Mouse (Mus musculus) stomach, embryonic 16.5 days (tissue): Measurements from ENCODE around the gene Slc25a21. TPM values are rescaled to one million over a fixed set of nuclear protein-coding genes. Genes with fewer than 3 reads are reported as not detected.

Source experiments
- ATAC-seq: fragments of 200-750 bp; cut with Nextera tagmentation; 2 replicates; pipeline ENCODE4 v1.8.0; 2017; ENCODE audit warnings: moderate number of reproducible peaks, moderate TSS enrichment; ENCODE audit not compliant: insufficient read depth, low FRiP score
- H3K27ac ChIP-seq: fragments of 300-500 bp; sonication (generic); 2 replicates; pipeline ENCODE4 v1.5.1; 2014; ENCODE audit warnings: low read length
- H3K27me3 ChIP-seq: fragments of 300-500 bp; sonication (generic); 2 replicates; pipeline ENCODE4 v1.6.1; 2014; ENCODE audit warnings: low read length, control low read depth, mixed read lengths; ENCODE audit not compliant: control insufficient read depth, insufficient read depth
- H3K36me3 ChIP-seq: fragments of 300-500 bp; sonication (generic); 2 replicates; pipeline ENCODE4 v1.6.1; 2014; ENCODE audit warnings: low read length; ENCODE audit not compliant: control insufficient read depth, insufficient read depth
- H3K4me1 ChIP-seq: fragments of 300-500 bp; sonication (generic); 2 replicates; pipeline ENCODE4 v1.6.1; 2014; ENCODE audit warnings: low read length, control low read depth, mixed read lengths; ENCODE audit not compliant: control insufficient read depth, insufficient read depth
- H3K4me2 ChIP-seq: fragments of 300-500 bp; sonication (generic); 2 replicates; pipeline ENCODE4 v1.6.1; 2014; ENCODE audit warnings: low read depth, low read length, mixed read lengths
- H3K4me3 ChIP-seq: fragments of 300-500 bp; sonication (generic); replicated peaks from 2 replicates; pipeline ENCODE4 v1.5.1; 2014; ENCODE audit warnings: mild to moderate bottlenecking, low read length
- H3K9ac ChIP-seq: fragments of 300-500 bp; sonication (generic); 2 replicates; pipeline ENCODE4 v1.6.1; 2014; ENCODE audit warnings: low read length
- H3K9me3 ChIP-seq: fragments of 300-500 bp; sonication (generic); replicated peaks from 2 replicates; pipeline ENCODE4 v1.6.1; 2016; ENCODE audit warnings: low read length, control low read depth; ENCODE audit not compliant: control insufficient read depth
- WGBS: fragments of 180-500 bp; shearing (Covaris S2); extraction: QIAGEN DNeasy Blood & Tissue Kit; methylation state at CpG from one replicate; pipeline ENCODE4 v1.1.7; 2014; 5-methylcytosine and 5-hydroxymethylcytosine counted together
- polyA plus RNA-seq: library from polyadenylated mRNA; unstranded; fragments of >200 nt; fragmentation: Nextera tagmentation; extraction: Ambion mirVana; gene quantifications from 2 replicates; pipeline ENCODE4 v1.2.1, GENCODE M21; 2015

The Slc25a21 gene
- polyA plus RNA-seq, 1 experiment from 2014 or later = 3.3 TPM

DNA sequence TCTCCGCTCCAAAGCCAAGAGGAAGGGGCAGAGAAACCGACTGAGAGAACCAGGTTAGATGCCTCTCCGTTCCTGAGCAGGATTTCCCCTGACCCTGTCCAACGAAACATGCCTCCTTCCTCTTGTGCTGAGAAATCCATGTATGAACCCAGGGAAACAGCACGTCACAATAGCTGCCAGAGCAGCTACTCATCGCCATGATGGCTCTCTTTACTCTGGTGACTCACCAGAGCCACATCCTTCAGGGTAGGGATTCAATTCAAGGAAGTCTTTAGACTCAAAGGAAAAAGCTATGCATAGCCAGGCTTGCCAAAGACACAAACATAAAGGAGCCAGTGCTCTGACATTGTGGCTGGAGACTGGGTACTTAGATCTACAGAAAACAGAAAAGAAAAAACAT, 37.4 kb downstream of the Slc25a21 start:
- Histone ChIP-seq H3K4me2 (no peak overlapping the region), H3K36me3 (no peaks in the 10 kb centered on the region), H3K4me1 (no peaks in the 10 kb centered on the region), H3K27me3 (no peaks in the 10 kb centered on the region), H3K27ac (no peak overlapping the region), H3K9me3 (no peaks in the 10 kb centered on the region), H3K4me3 (no peak overlapping the region), H3K9ac (no peak overlapping the region)
- 71% methylated on average over 6 of the region's 6 CpGs for WGBS
- ATAC-seq = no peak

- H3K27ac ChIP-seq = no peak overlapping the region
- ATAC-seq = no peak
- no peak overlapping the region for H3K4me2 ChIP-seq
- no peaks in the 10 kb centered on the region for H3K4me1 ChIP-seq
- 53% methylated on average over 3 of the region's 3 CpGs for WGBS
- no peaks in the 10 kb centered on the region for H3K9me3 ChIP-seq
- H3K36me3 ChIP-seq = no peaks in the 10 kb centered on the region
- no peaks in the 10 kb centered on the region for H3K27me3 ChIP-seq
- no peak overlapping the region for H3K9ac ChIP-seq
- H3K4me3 ChIP-seq = no peak overlapping the region
These were observed 39.0 kb downstream of the Slc25a21 start for GRCm38 (mm10) chr12:57158266-57158665.

DNA sequence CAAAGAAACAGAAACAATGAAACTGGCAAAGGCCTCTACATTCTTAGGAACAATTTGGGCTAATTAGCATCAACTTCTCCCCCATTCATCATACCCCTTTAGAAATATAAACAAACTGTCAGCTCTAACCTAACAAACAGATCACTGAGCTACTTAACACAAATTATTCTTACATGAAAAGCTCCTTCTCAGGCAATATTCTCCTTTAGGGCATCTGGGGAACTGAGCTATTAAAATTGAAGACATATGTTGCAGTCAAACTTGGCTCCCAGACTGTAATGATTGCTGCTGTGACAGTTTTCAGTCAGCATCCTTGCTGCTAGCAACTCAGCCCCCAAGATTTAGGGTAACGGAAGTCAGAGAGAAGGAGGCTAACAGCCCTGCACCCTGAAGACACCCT, 58.3 kb downstream of the Slc25a21 start:
- H3K27me3 ChIP-seq = no peaks in the 10 kb centered on the region
- H3K4me3 ChIP-seq = no peak overlapping the region
- H3K36me3 ChIP-seq = no peaks in the 10 kb centered on the region
- H3K4me1 ChIP-seq = no peaks in the 10 kb centered on the region
- WGBS = 76% methylated on average over 1 of the region's 1 CpGs
- no peak overlapping the region for H3K27ac ChIP-seq
- no peak for ATAC-seq
- H3K9ac ChIP-seq = no peak overlapping the region
- H3K4me2 ChIP-seq = no peak overlapping the region
- no peaks in the 10 kb centered on the region for H3K9me3 ChIP-seq

GRCm38 (mm10) chr12:57137809-57138208, 59.5 kb downstream of the Slc25a21 start:
- Histone ChIP-seq H3K4me1 (no peaks in the 10 kb centered on the region), H3K4me2 (no peak overlapping the region), H3K9ac (no peak overlapping the region), H3K4me3 (no peak overlapping the region), H3K9me3 (no peaks in the 10 kb centered on the region), H3K27me3 (no peaks in the 10 kb centered on the region), H3K36me3 (no peaks in the 10 kb centered on the region), H3K27ac (no peak overlapping the region)
- 49% methylated on average over 2 of the region's 2 CpGs for WGBS
- no peak for ATAC-seq

DNA sequence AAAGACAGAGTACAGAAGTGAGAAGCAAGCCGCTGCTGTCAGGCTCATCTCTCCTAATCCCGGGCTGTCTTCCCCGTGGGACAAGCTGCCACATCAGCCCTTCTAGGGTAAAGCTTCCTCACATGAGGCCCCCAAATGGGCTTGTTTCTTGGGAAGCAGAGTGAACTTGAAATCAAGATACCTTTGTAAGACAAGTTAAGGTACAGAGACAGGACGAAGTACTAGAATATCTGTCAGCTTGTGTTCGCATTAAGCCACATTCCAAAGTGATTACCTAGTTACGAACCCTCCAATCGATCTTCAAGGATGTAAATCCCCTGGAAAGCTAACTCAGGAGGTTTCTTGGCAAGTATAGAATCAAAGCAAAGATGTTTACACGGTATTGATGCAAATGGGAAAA, 78.7 kb downstream of the Slc25a21 start:
- no peaks in the 10 kb centered on the region for H3K9me3 ChIP-seq
- no peak overlapping the region for H3K9ac ChIP-seq
- no peak for ATAC-seq
- no peaks in the 10 kb centered on the region for H3K36me3 ChIP-seq
- 36% methylated on average over 8 of the region's 8 CpGs for WGBS
- H3K4me3 ChIP-seq = no peak overlapping the region
- no peak overlapping the region for H3K4me2 ChIP-seq
- no peaks in the 10 kb centered on the region for H3K4me1 ChIP-seq
- H3K27me3 ChIP-seq = no peaks in the 10 kb centered on the region
- H3K27ac ChIP-seq = no peak overlapping the region

GRCm38 (mm10) chr12:57115516-57115915, 81.8 kb downstream of the Slc25a21 start:
- Histone ChIP-seq H3K27ac (no peak overlapping the region), H3K4me1 (no peaks in the 10 kb centered on the region), H3K27me3 (no peaks in the 10 kb centered on the region), H3K4me3 (no peak overlapping the region), H3K36me3 (no peaks in the 10 kb centered on the region), H3K9ac (no peak overlapping the region), H3K9me3 (no peaks in the 10 kb centered on the region), H3K4me2 (no peak overlapping the region)
- no peak for ATAC-seq
- WGBS = 73% methylated on average over 10 of the region's 10 CpGs

DNA sequence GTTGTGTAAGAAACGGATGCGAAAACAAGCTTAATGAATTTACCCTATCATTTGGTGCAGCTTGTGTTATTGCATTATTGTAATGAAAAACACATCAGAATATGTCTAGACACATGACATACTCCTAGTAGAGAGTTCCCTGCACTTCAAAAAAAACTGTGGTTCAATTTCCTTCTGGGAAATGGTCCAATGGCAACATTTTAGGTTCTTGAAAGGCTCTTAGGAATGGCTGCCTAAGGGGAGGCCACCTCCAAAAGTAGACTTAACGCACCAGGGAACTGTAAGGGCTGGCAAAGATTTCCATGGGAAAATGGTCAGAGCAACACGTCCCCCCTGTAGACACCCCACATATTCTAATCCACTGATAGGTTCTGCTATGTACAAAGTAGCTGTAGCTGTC, 87.9 kb downstream of the Slc25a21 start:
- no peak overlapping the region for H3K27ac ChIP-seq
- H3K36me3 ChIP-seq = no peaks in the 10 kb centered on the region
- H3K4me3 ChIP-seq = no peak overlapping the region
- no peak overlapping the region for H3K4me2 ChIP-seq
- ATAC-seq = no peak
- no peaks in the 10 kb centered on the region for H3K27me3 ChIP-seq
- H3K9me3 ChIP-seq = no peaks in the 10 kb centered on the region
- H3K4me1 ChIP-seq = no peaks in the 10 kb centered on the region
- WGBS = 77% methylated on average over 4 of the region's 4 CpGs
- H3K9ac ChIP-seq = no peak overlapping the region

DNA sequence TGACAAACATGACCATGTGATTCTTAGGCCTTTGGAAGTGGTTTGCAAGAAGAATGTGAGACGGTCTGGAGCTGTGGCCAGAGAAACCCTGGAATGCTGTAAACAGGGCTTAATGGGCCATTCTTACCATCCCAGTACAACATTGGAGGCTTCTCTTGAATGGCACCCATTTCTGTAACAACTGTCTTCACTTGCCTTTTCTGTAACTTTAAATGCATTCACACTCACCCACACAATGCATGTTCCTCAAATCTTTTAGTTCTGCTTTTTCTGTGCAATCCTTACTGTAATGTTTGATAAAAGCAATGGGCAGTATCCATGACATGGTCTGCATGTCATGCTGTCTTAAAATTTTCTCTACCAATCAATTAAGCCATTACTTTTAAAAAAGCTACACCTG, 95.0 kb downstream of the Slc25a21 start:
- H3K27ac ChIP-seq = no peak overlapping the region
- no peak overlapping the region for H3K9ac ChIP-seq
- no peak overlapping the region for H3K4me3 ChIP-seq
- no peak for ATAC-seq
- H3K36me3 ChIP-seq = no peaks in the 10 kb centered on the region
- H3K4me2 ChIP-seq = no peak overlapping the region
- WGBS = 69% methylated on average over 1 of the region's 1 CpGs
- no peaks in the 10 kb centered on the region for H3K4me1 ChIP-seq
- H3K27me3 ChIP-seq = no peaks in the 10 kb centered on the region
- no peaks in the 10 kb centered on the region for H3K9me3 ChIP-seq

DNA sequence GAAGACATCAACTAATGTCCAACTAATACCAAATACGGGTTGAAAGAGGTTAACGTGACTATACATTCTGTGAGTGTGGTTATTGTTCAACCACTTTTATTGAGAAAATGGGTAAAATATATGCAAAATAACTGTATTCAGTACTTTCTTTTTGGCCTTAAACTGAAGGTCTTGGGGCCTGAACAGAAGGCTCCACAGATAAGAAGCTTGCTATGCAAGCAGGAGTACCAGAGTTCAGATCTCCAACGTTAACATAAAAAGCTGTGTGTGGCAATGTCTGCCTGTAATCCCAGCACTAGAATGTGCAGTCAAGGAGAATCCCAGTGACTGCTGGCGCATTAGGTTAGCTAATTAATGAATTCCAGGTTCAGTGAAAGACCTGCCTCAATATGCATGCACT, 96.7 kb downstream of the Slc25a21 start:
- Histone ChIP-seq H3K4me3 (no peak overlapping the region), H3K27me3 (no peaks in the 10 kb centered on the region), H3K27ac (no peak overlapping the region), H3K9me3 (no peaks in the 10 kb centered on the region), H3K9ac (no peak overlapping the region), H3K36me3 (no peaks in the 10 kb centered on the region), H3K4me1 (no peaks in the 10 kb centered on the region), H3K4me2 (no peak overlapping the region)
- no peak for ATAC-seq
- 78% methylated on average over 4 of the region's 4 CpGs for WGBS

DNA sequence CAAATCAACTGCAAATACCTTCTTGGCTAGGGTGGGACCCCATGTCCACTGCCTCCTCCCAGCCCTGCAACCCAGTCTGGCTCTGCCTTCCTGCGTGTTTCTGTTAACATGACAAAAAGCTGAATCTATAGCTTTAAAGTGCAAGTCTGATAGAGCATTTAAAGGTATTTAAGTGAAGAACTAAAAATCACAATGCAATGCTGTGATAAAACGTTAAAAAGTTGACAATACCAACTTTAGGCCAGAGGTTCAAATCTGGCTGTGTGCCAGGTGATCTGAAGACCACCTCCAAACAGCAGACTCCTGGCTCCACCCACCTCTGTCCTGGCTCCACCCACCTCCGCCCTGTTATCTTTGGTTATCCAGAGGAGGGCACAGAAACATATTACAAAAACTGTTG, 98.2 kb downstream of the Slc25a21 start:
- Histone ChIP-seq H3K9ac (no peak overlapping the region), H3K4me1 (no peaks in the 10 kb centered on the region), H3K36me3 (no peaks in the 10 kb centered on the region), H3K27ac (no peak overlapping the region), H3K9me3 (no peaks in the 10 kb centered on the region), H3K4me2 (no peak overlapping the region), H3K27me3 (no peaks in the 10 kb centered on the region), H3K4me3 (no peak overlapping the region)
- ATAC-seq = no peak
- WGBS = 61% methylated on average over 3 of the region's 3 CpGs
